Mouse (Mus musculus) CD4-positive helper T cell, adult 2 months (primary cell): ENCODE measurements at regions not wholly inside any gene's neighbourhood (a gene's known extent, or its start where the extent isn't known, plus 50 kb on each side); places are given as distances from the start of the nearest gene placed in this dataset.

Source experiments
- DNase-seq: peaks from one replicate; pipeline ENCODE4 v3.0.0-alpha.2; 2012; ENCODE audit warnings: low read depth, missing footprints, low spot score

DNA sequence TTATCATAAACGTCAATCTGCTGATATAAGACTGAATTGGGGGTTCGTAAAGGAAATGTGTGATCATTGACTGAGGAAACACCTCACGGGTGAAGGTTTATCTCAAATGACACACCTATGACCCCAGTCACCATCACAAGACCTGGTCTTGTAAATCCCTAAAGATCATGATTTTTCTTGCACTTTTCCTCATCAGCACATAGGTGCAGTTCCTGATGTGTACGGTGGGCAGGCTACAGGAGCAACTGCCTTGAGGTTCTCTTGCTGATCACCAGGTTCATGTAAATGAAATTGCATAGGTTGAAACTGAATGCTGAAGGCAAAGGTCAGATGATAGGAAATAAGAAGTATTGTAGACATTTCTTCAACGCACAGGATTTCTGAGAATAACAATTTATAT is 277.1 kb downstream of the Rnf152 start:
- no peak for DNase-seq

- no peak for DNase-seq
Observed at GRCm38 (mm10) chr1:105075728-105076127, 280.8 kb downstream of the Rnf152 start.

DNA sequence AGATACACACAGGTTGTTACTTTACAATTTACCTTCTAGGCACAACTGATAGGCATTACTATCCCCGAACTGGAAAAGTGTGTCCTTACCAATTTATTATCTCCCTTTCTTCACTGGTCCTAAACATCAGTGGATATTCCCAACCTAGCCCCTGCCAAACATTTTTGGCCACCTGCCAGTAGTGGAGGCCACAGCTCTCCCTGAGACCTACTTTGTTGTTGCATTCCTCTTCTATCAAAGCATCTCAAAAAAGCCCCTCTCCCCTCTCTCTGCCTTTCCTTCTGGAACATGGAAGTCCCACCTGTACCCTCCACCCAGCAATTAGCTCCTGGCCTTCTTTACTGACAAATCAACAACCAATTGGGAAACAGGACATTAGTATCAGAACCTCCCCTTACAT is 282.2 kb downstream of the Rnf152 start:
- no peak for DNase-seq

DNA sequence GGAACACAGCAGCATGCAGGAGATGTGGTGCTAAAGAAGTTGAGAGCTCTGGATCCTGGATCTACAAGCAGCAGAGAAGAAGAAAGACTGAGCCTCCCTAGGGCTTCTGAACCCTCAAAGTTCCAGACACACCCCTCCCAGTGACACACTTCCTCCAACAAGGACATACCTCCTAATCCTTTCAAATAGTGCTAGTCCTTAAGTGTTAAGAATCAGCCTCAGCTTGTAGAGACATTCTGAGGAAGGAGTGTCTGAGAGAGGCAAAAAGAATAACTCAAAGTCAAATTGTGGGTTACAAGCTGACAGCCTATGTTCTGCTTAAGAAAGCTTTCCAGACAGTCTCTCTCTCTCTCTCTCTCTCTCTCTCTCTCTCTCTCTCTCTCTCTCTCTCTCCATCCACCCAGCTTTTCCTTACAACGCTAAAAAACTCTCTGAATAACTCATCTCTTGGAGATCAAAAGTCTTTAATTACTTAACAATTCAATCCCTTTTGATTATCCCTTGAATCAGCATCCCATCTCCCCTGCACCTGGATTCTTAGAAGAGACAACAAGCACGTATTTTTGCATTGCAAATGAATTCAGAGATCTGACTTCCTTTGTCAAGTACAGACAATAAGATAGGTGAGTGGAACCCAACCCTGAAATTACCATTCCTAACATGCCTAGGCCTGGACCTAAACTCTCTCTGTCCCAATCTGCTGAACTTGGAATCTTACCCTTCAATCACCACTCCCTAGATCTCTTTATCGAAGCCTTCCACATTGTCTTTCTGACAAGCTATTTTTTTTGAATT is 285.7 kb downstream of the Rnf152 start:
- no peak for DNase-seq

- no peak for DNase-seq
Observed at GRCm38 (mm10) chr1:105067902-105068301, 288.6 kb downstream of the Rnf152 start.

GRCm38 (mm10) chr1:105067049-105067795 is 289.3 kb downstream of the Rnf152 start:
- no peak for DNase-seq

DNA sequence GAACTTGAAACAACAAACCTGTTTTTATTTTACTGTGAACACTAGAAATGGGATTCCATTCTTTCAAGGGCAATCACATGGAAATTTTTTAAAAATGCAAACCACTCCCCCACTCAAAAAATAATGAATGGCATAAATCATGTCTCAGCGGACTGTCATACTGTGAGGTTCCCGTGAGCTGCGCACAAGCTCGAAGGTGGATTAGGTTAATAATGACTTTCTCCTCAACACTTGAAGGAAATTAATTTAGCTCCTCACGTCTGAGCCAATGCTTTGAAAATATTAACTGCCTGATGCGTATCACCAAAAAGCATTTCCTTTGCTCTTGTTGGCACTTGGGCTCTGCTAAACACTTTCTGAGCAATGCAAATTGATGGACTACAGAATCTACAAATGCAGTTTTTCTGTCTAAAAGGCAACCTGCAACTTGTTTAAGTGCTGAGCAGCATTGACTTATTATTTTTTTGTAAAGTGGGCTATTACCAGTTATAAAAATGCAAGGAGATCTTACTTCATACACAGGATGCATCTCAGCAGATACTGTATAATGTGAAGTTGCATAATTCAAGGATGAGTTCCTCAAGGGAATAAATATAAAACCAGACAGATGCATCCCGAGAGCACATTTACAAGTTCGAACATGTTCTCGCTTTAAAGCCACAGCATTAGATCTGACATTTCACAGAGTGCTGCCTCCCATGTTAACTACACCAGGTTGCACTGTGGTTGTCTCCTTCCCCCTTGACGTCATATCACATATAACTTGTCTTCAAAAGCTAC is 282.4 kb downstream of the Cdh20 start:
- no peak for DNase-seq
